Mouse (Mus musculus): ENCODE data around the gene Gm20918. TPM values are rescaled to one million over a fixed set of nuclear protein-coding genes. Genes with fewer than 3 reads are reported as not detected.
"Not testable (repeated sequence)": the region's sequence is repeated elsewhere in the genome, so short reads cannot be mapped to it uniquely, and the experiment has no call there.

Gene Gm20918
- polyA plus RNA-seq (2015; fragmentation: Nextera tagmentation; extraction: Ambion mirVana), result not detected in 2 replicates

DNA sequence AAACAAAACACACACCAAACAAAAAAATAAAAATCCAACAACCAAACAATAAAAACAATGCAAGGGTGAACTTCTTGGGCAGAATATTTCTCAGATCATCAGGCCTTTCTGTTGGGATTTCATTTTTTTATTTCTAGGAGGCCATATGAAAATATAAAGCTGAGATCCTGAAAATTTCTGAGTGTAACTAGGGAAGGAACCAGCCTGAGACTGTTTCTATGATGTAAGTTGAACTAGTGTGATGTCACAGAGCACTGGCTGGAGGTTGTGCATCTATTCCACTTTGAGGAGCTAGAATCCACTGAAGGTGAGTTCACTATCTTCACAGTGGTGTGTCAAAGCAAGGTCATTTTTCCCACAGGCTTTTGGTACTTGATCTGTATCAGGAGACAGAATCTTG, at the start of gene Gm20918:
Gm20918 (plus strand) TSS at position 301 of the 400 bp plus-strand sequence.
- H3K4me1 ChIP-seq (ENCODE audit: control insufficient read depth, insufficient read depth, low read length); H3K9ac ChIP-seq (ENCODE audit: low read length); H3K4me3 ChIP-seq (replicated peaks; ENCODE audit: low read length); H3K27ac ChIP-seq (ENCODE audit: low read length); H3K4me2 ChIP-seq (ENCODE audit: low read depth, low read length); H3K27me3 ChIP-seq (ENCODE audit: control insufficient read depth, insufficient read depth, low read length); H3K36me3 ChIP-seq (ENCODE audit: control insufficient read depth, insufficient read depth, low read length); ATAC-seq (ENCODE audit: insufficient read depth, low FRiP score); H3K9me3 ChIP-seq (replicated peaks; ENCODE audit: control insufficient read depth, low read length): not testable (repeated sequence)

Other genes starting within 250 kb of the Gm20918 start
- gene Gm21820, start 205.5 kb downstream of the Gm20918 start, polyA plus RNA-seq (2015; fragmentation: Nextera tagmentation; extraction: Ambion mirVana), result not detected in 2 replicates